Mouse (Mus musculus) spleen, adult 2 months (tissue): ENCODE measurements at regions not wholly inside any gene's neighbourhood (a gene's known extent, or its start where the extent isn't known, plus 50 kb on each side); places are given as distances from the start of the nearest gene placed in this dataset.

ENCODE experiments used
- CTCF ChIP-seq: fragments of 200-500 bp; IDR thresholded peaks from 2 replicates; pipeline ENCODE4 v1.5.1; 2011; ENCODE audit warnings: mild to moderate bottlenecking, inconsistent platforms; ENCODE audit not compliant: insufficient read depth, insufficient read length, insufficient replicate concordance; ENCODE audit errors: extremely low read depth
- POLR2A ChIP-seq: fragments of 200-500 bp; IDR thresholded peaks from 2 replicates; pipeline ENCODE4 v1.6.1; 2011; ENCODE audit warnings: low read depth, low read length, inconsistent platforms

GRCm38 (mm10) chr11:104053242-104053641 is 79.4 kb upstream of the Crhr1 start:
- TF ChIP-seq CTCF = no peak
- TF ChIP-seq POLR2A = no peak
